Mouse (Mus musculus) ES-Bruce4 (cell line): ENCODE results near the gene Zfp952.

Source experiments
- EP300 ChIP-seq: IDR thresholded peaks from 2 replicates; pipeline ENCODE4 v1.6.1; 2011; ENCODE audit warnings: low read depth, low read length; ENCODE audit not compliant: insufficient read depth
- POLR2A ChIP-seq: IDR thresholded peaks from one replicate; pipeline ENCODE4 v1.8.1; 2011; ENCODE audit warnings: low read length; ENCODE audit not compliant: insufficient read depth

DNA sequence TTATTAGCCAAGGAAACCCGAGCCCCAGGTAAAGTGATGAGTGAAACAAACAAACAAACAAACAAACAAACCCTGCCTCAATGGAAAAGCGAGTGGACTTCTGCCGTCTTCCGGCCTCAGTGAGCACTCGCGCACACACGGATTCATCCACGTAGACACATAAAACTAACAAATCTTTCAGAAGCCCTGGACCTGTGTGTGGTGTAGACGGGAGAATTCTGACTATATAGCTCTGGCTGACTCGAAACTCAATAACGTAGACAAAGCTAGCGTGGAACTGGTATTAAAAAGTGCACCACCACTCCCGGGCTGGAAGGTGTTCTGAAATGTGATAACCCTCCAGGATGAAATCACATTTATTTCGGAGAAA is 27.7 kb upstream of the Zfp952 start:
- TF ChIP-seq POLR2A (no peak), EP300 (no peak)
